Mouse (Mus musculus): ENCODE measurements around the gene Grid1. TPM values are rescaled to one million over a fixed set of nuclear protein-coding genes. Genes with fewer than 3 reads are reported as not detected.

Grid1 gene
- polyA plus RNA-seq, 1 experiment from 2014 or later: 0.49 TPM

GRCm38 (mm10) chr14:35309201-35309600 lies 489.3 kb downstream of the Grid1 start:
- Histone ChIP-seq H3K4me3 (ENCODE audit: low read depth, low read length) (no peak overlapping the region), H3K4me2 (ENCODE audit: low read length) (no peak overlapping the region), H3K36me3 (ENCODE audit: control insufficient read depth, insufficient read depth, low read length) (no peaks in the 10 kb centered on the region), H3K27ac (ENCODE audit: low read depth) (no peak overlapping the region), H3K9ac (ENCODE audit: low read length) (no peak overlapping the region), H3K4me1 (replicated peaks; ENCODE audit: control insufficient read depth, insufficient read depth, low read length) (no peaks in the 10 kb centered on the region), H3K27me3 (replicated peaks; ENCODE audit: control insufficient read depth, insufficient read depth, low read length) (no peaks in the 10 kb centered on the region), H3K9me3 (ENCODE audit: control insufficient read depth, low read length) (no peaks in the 10 kb centered on the region)
- ATAC-seq (replicated peaks; ENCODE audit: low FRiP score, low TSS enrichment, low read depth) (no peak), DNase-seq (ENCODE audit: low spot score) (no peak)
- WGBS: 89% methylated on average over 7 of the region's 7 CpGs

GRCm38 (mm10) chr14:35313380-35314299 lies 493.7 kb downstream of the Grid1 start:
- DNase-seq (ENCODE audit: low spot score): no peak
- WGBS: 31% methylated on average over 5 of the region's 5 CpGs
- Histone ChIP-seq H3K4me1 (replicated peaks; ENCODE audit: control insufficient read depth, insufficient read depth, low read length) (no peaks in the 10 kb centered on the region), H3K9ac (ENCODE audit: low read length) (no peak overlapping the region), H3K9me3 (ENCODE audit: control insufficient read depth, low read length) (no peaks in the 10 kb centered on the region), H3K4me3 (ENCODE audit: low read depth, low read length) (no peak overlapping the region), H3K36me3 (ENCODE audit: control insufficient read depth, insufficient read depth, low read length) (no peaks in the 10 kb centered on the region), H3K27ac (ENCODE audit: low read depth) (no peak overlapping the region), H3K27me3 (replicated peaks; ENCODE audit: control insufficient read depth, insufficient read depth, low read length) (no peaks in the 10 kb centered on the region), H3K4me2 (ENCODE audit: low read length) (no peak overlapping the region)
- ATAC-seq (replicated peaks; ENCODE audit: low FRiP score, low TSS enrichment, low read depth): no peak

- Histone ChIP-seq H3K36me3 (ENCODE audit: control insufficient read depth, insufficient read depth, low read length) (no peaks in the 10 kb centered on the region), H3K4me1 (replicated peaks; ENCODE audit: control insufficient read depth, insufficient read depth, low read length) (no peaks in the 10 kb centered on the region), H3K27ac (ENCODE audit: low read depth) (no peak overlapping the region), H3K9ac (ENCODE audit: low read length) (no peak overlapping the region), H3K27me3 (replicated peaks; ENCODE audit: control insufficient read depth, insufficient read depth, low read length) (no peaks in the 10 kb centered on the region), H3K4me3 (ENCODE audit: low read depth, low read length) (no peak overlapping the region), H3K9me3 (ENCODE audit: control insufficient read depth, low read length) (no peaks in the 10 kb centered on the region), H3K4me2 (ENCODE audit: low read length) (no peak overlapping the region)
- ATAC-seq (replicated peaks; ENCODE audit: low FRiP score, low TSS enrichment, low read depth): no peak
- 79% methylated on average over 1 of the region's 1 CpGs for WGBS
- DNase-seq (ENCODE audit: low spot score): no peak
Observed at GRCm38 (mm10) chr14:35326306-35326705, 506.4 kb downstream of the Grid1 start.

- DNase-seq (ENCODE audit: low spot score) (no peak), ATAC-seq (replicated peaks; ENCODE audit: low FRiP score, low TSS enrichment, low read depth) (no peak)
- no peak overlapping the region for H3K9ac ChIP-seq (ENCODE audit: low read length)
- no peaks in the 10 kb centered on the region for H3K4me1 ChIP-seq (replicated peaks; ENCODE audit: control insufficient read depth, insufficient read depth, low read length)
- no peak overlapping the region for H3K4me2 ChIP-seq (ENCODE audit: low read length)
- H3K36me3 ChIP-seq (ENCODE audit: control insufficient read depth, insufficient read depth, low read length): no peaks in the 10 kb centered on the region
- no peak overlapping the region for H3K4me3 ChIP-seq (ENCODE audit: low read depth, low read length)
- 89% methylated on average over 3 of the region's 3 CpGs for WGBS
- H3K27me3 ChIP-seq (replicated peaks; ENCODE audit: control insufficient read depth, insufficient read depth, low read length): no peaks in the 10 kb centered on the region
- no peaks in the 10 kb centered on the region for H3K9me3 ChIP-seq (ENCODE audit: control insufficient read depth, low read length)
- H3K27ac ChIP-seq (ENCODE audit: low read depth): no peak overlapping the region
Observed at GRCm38 (mm10) chr14:35336561-35336960, 516.7 kb downstream of the Grid1 start.

- Histone ChIP-seq H3K27ac (ENCODE audit: low read depth) (no peak overlapping the region), H3K4me2 (ENCODE audit: low read length) (no peak overlapping the region), H3K9ac (ENCODE audit: low read length) (no peak overlapping the region), H3K4me1 (replicated peaks; ENCODE audit: control insufficient read depth, insufficient read depth, low read length) (no peaks in the 10 kb centered on the region), H3K27me3 (replicated peaks; ENCODE audit: control insufficient read depth, insufficient read depth, low read length) (no peaks in the 10 kb centered on the region), H3K9me3 (ENCODE audit: control insufficient read depth, low read length) (no peaks in the 10 kb centered on the region), H3K36me3 (ENCODE audit: control insufficient read depth, insufficient read depth, low read length) (no peaks in the 10 kb centered on the region), H3K4me3 (ENCODE audit: low read depth, low read length) (no peak overlapping the region)
- ATAC-seq (replicated peaks; ENCODE audit: low FRiP score, low TSS enrichment, low read depth) (no peak), DNase-seq (ENCODE audit: low spot score) (no peak)
- 66% methylated on average over 3 of the region's 3 CpGs for WGBS
Observed at GRCm38 (mm10) chr14:35356011-35356410, 536.1 kb downstream of the Grid1 start.

- ATAC-seq (replicated peaks; ENCODE audit: low FRiP score, low TSS enrichment, low read depth): no peak
- no peak for DNase-seq (ENCODE audit: low spot score)
- Histone ChIP-seq H3K27ac (ENCODE audit: low read depth) (no peak overlapping the region), H3K27me3 (replicated peaks; ENCODE audit: control insufficient read depth, insufficient read depth, low read length) (no peaks in the 10 kb centered on the region), H3K36me3 (ENCODE audit: control insufficient read depth, insufficient read depth, low read length) (no peaks in the 10 kb centered on the region), H3K4me1 (replicated peaks; ENCODE audit: control insufficient read depth, insufficient read depth, low read length) (no peaks in the 10 kb centered on the region), H3K4me3 (ENCODE audit: low read depth, low read length) (no peak overlapping the region), H3K4me2 (ENCODE audit: low read length) (no peak overlapping the region), H3K9me3 (ENCODE audit: control insufficient read depth, low read length) (no peaks in the 10 kb centered on the region), H3K9ac (ENCODE audit: low read length) (no peak overlapping the region)
- 78% methylated on average over 6 of the region's 6 CpGs for WGBS
Observed at GRCm38 (mm10) chr14:35356480-35357085, 536.7 kb downstream of the Grid1 start.

GRCm38 (mm10) chr14:35358136-35358821 lies 538.4 kb downstream of the Grid1 start:
- Histone ChIP-seq H3K9ac (ENCODE audit: low read length) (no peak overlapping the region), H3K4me3 (ENCODE audit: low read depth, low read length) (no peak overlapping the region), H3K9me3 (ENCODE audit: control insufficient read depth, low read length) (no peaks in the 10 kb centered on the region), H3K27me3 (replicated peaks; ENCODE audit: control insufficient read depth, insufficient read depth, low read length) (no peaks in the 10 kb centered on the region), H3K36me3 (ENCODE audit: control insufficient read depth, insufficient read depth, low read length) (no peaks in the 10 kb centered on the region), H3K4me1 (replicated peaks; ENCODE audit: control insufficient read depth, insufficient read depth, low read length) (no peaks in the 10 kb centered on the region), H3K27ac (ENCODE audit: low read depth) (no peak overlapping the region), H3K4me2 (ENCODE audit: low read length) (no peak overlapping the region)
- DNase-seq (ENCODE audit: low spot score) (no peak), ATAC-seq (replicated peaks; ENCODE audit: low FRiP score, low TSS enrichment, low read depth) (no peak)
- 51% methylated on average over 7 of the region's 7 CpGs for WGBS

- 78% methylated on average over 8 of the region's 8 CpGs for WGBS
- H3K27ac ChIP-seq (ENCODE audit: low read depth): no peak overlapping the region
- no peaks in the 10 kb centered on the region for H3K27me3 ChIP-seq (replicated peaks; ENCODE audit: control insufficient read depth, insufficient read depth, low read length)
- no peaks in the 10 kb centered on the region for H3K36me3 ChIP-seq (ENCODE audit: control insufficient read depth, insufficient read depth, low read length)
- no peak overlapping the region for H3K4me3 ChIP-seq (ENCODE audit: low read depth, low read length)
- H3K4me2 ChIP-seq (ENCODE audit: low read length): no peak overlapping the region
- no peaks in the 10 kb centered on the region for H3K4me1 ChIP-seq (replicated peaks; ENCODE audit: control insufficient read depth, insufficient read depth, low read length)
- DNase-seq (ENCODE audit: low spot score) (no peak), ATAC-seq (replicated peaks; ENCODE audit: low FRiP score, low TSS enrichment, low read depth) (no peak)
- H3K9ac ChIP-seq (ENCODE audit: low read length): no peak overlapping the region
- H3K9me3 ChIP-seq (ENCODE audit: control insufficient read depth, low read length): no peaks in the 10 kb centered on the region
Observed at GRCm38 (mm10) chr14:35365177-35365944, 545.5 kb downstream of the Grid1 start.
